Mouse (Mus musculus) mouse embryonic stem cell (cell line): ENCODE results near the gene B230219D22Rik.

Experiments
- in situ Hi-C, 2 experiments: fragments of 300-500 bp; cut with MboI; formaldehyde crosslinking; loops; 1 replicate in 1 of 2; 3 replicates in 1 of 2; pipeline ENCODE4 v1.14.3; 2019 to 2020; ENCODE audit warnings: low sequenced_read_pairs in 2 of 2, low pct_unique_long_range_greater_than_20kb in 1 of 2, mixed read lengths in 1 of 2; ENCODE audit not compliant: unreplicated experiment in 1 of 2

The B230219D22Rik gene

DNA sequence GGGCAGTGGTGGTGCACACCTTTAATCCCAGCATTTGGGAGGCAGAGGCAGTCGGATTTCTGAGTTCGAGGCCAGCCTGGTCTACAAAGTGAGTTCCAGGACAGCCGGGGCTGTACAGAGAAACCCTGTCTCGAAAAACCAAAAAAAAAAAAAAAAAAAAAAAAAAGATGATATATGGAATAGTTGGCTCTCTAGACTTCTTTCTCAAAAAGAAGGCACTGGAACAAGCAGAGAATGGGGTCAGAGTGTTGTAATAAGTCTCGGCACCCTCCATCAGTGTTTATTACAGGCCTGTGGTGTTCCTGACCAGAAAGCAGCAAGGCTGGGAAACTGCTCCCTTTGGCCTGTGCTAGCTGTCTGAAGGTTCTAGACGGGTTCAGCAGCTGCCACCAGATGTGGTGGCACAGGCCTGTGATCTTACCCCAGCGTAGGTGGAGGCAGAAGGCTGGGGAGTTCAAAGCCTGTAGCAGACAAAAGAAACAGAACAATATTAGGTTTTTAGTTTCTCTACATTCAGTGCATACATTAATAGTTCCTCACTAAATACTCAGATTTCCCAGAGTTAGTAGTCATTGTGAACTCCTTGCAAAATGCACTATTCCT is 23.1 kb downstream of the B230219D22Rik start:
- in situ Hi-C loops, result loop anchor here in 1 of 2 experiments (10.0 kb wide), 1 partner anchor 249 kb away; no protein-coding TSS in a partner anchor

- in situ Hi-C loops, result no loop called here
These were observed 28.6 kb downstream of the B230219D22Rik start for GRCm38 (mm10) chr13:55721516-55721915.

- in situ Hi-C loops, result no loop called here
These were observed 29.1 kb downstream of the B230219D22Rik start for GRCm38 (mm10) chr13:55721995-55722394.

DNA sequence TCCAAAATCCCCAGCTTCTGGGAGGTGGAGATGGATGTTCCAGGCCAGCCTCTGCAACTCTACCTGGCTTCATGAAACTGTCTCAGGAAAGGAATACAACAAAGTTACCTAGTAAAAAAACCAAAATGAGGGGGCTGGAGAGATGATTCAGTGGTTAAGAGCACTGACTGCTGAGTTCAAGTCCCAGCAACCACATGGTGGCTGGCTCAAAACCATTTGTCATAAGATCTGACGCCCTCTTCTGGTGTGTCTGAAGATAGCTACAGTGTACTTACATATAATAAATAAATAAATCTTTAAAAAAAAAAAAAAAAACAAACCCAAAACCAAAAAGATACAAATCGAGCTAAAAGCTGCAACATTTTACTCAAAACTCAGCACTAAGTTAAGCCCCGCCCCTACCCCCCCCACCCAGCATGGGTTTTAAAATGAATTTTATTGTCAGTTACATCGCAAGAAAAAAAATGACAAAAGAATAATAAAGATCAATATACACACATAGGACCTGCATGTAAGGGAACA is 33.7 kb downstream of the B230219D22Rik start:
- in situ Hi-C loops, result no loop called here

GRCm38 (mm10) chr13:55727120-55727838 is 34.4 kb downstream of the B230219D22Rik start, which contains the start of gene Pcbd2:
TSS of gene Pcbd2 (plus strand) at chr13:55727368.
- in situ Hi-C loops, result no loop called here

- in situ Hi-C loops, result no loop called here
These were observed 34.9 kb downstream of the B230219D22Rik start for GRCm38 (mm10) chr13:55727839-55728238.

GRCm38 (mm10) chr13:55730716-55731115 is 37.8 kb downstream of the B230219D22Rik start:
- in situ Hi-C loops, result no loop called here

- in situ Hi-C loops, result no loop called here
These were observed 39.2 kb downstream of the B230219D22Rik start for GRCm38 (mm10) chr13:55732121-55732520.

DNA sequence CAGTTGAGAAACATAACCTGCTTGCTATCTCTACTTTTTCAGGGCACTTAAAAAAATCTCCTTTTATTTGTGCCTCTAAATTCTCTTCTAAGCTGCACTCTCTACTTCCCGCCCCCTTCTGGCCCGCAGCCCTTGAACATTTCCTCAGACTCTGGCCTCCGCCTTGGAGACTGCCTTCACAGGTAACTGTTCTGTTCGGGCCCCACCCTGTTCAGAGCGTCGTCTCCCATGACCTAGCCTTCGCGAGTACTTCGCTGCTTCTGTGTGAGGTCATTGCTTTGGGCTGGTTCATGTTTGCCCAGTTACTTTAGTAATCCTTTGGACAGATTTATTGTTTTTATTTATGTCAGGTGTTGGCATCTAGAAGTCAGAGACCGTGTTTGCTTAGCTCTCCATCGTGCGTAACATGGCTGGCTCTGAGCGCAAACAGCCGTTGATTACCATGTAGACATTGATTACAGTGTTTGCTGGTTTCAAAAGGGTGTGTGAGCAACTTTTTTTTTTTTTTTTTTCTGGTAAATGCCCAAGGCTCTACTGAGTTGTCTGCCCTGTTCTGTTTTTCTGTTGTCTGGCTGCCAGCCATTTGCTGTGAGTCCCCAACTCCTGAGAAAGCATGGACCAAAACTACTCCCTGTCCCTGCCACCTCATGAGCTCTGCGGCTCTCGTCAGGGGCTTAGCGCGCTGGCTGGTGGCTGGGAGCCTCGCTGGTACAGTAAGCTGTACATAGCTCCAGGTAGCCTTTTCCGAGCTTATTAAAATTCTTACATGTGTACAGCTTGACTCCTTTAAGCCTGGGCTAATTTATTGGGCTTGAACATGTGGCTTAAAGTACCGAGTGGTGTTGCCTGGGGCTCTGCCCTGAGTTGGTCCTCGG is 40.9 kb downstream of the B230219D22Rik start:
- in situ Hi-C loops, result no loop called here

- in situ Hi-C loops, result no loop called here
These were observed 45.0 kb downstream of the B230219D22Rik start for GRCm38 (mm10) chr13:55737885-55738284.

- in situ Hi-C loops, result no loop called here
These were observed 49.4 kb downstream of the B230219D22Rik start for GRCm38 (mm10) chr13:55742306-55742705.
